Mouse (Mus musculus) small intestine, adult 10 weeks (tissue): Measurements from ENCODE around the gene Lpcat4. TPM values are rescaled to one million over a fixed set of nuclear protein-coding genes. Genes with fewer than 3 reads are reported as not detected.

Experiments used
- polyA plus RNA-seq: library from polyadenylated mRNA; stranded (reverse); fragments of 350-450 nt; fragmentation: Illumina TruSeq; extraction: RNeasy Lipid Tissue Mini Kit (QIAGEN cat#74804); gene quantifications from one replicate; pipeline ENCODE4 v1.2.3, GENCODE M21; 2014; ENCODE audit warnings: low replicate concordance

Gene Lpcat4
- not detected for polyA plus RNA-seq

DNA sequence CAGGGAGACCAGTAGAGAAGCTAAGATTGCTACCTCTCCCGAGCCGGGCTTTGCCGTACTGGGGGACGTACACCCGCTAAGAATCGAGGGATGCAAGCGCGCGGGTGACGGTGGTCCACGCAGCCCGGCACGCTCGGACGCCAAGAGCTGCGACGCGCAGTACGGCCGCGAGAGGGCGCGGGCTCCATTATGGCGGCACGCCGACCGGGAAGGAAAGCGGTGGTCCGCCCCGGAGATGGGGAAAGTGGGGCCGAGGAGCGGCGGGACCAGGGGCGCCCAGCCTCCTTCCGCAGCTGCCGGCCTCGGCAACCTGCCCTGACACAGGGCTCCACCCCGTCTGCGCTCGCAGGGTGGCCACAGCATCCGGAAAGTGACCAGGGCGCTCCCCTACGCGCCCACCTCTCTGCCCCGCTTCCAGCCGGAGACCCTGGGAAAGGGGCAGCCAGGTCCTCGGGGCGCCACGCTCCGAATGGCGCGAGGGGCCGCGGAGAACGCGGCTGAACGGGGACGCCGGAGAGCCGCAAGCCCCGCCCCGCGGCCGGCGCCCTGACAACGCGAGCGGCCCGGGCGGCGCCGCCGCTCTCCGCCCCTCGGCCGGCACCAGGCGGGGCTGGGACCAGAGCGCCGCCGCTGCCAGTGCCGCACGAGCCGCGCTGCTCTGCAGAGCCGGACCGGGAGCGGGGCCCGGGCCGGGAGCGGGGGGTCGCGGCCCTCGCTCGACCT is at the start of gene Lpcat4:
Gene Lpcat4 (plus strand): TSS at position 257 of the 723 bp plus-strand sequence.

GRCm38 (mm10) chr2:112259241-112259962 is 20.1 kb downstream of the Lpcat4 start, which contains the start of gene Nutm1:
Gene Nutm1 (minus strand): TSS chr2:112259291.

GRCm38 (mm10) chr2:112261748-112262653 is 22.7 kb downstream of the Lpcat4 start, which contains the start of gene Nop10:
Gene Nop10 (plus strand): TSS chr2:112261926.

GRCm38 (mm10) chr2:112265448-112266241 is 26.4 kb downstream of the Lpcat4 start, which contains the start of gene Slc12a6:
Gene Slc12a6 (plus strand): TSS chr2:112265825.

DNA sequence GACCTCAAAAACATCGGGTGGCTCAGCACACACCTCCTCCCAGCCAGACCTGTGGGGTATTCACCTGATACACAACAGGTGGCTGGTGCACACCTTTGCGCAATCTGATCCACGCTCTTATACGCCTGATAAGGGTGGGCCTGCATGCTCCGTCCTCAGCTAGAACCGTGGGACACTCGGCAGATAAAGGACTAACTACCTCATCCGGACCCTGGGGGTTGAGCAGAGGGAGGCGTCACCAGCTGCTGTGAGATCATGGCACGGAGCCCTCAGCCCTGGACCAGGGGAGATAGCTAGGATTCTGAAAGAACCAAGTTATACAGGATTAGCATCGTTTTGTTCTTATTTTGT is 26.9 kb downstream of the Lpcat4 start, which contains the start of gene Gm21985:
Gene Gm21985 (plus strand): TSS at position 73 of the 351 bp plus-strand sequence.

Other genes starting within 250 kb of the Lpcat4 start
- gene Olfr1309, start 249.2 kb upstream of the Lpcat4 start, polyA plus RNA-seq, result not detected
- gene Olfr1310, start 226.8 kb upstream of the Lpcat4 start, polyA plus RNA-seq, result not detected
- not detected for gene Olfr1311, start 215.1 kb upstream of the Lpcat4 start, polyA plus RNA-seq
- not detected for gene Olfr1312, start 189.2 kb upstream of the Lpcat4 start, polyA plus RNA-seq
- gene Olfr1313, start 161.6 kb upstream of the Lpcat4 start, polyA plus RNA-seq, result not detected
- gene Olfr1314, start 142.7 kb upstream of the Lpcat4 start, polyA plus RNA-seq, result not detected
- not detected for gene Olfr1315-ps1, start 124.0 kb upstream of the Lpcat4 start, polyA plus RNA-seq
- gene Olfr1316, start 104.5 kb upstream of the Lpcat4 start, polyA plus RNA-seq, result not detected
- not detected for gene Olfr1317, start 99.1 kb upstream of the Lpcat4 start, polyA plus RNA-seq
- gene Olfr1318, start 85.3 kb upstream of the Lpcat4 start, polyA plus RNA-seq, result not detected
- gene Nutm1, start 19.8 kb downstream of the Lpcat4 start, polyA plus RNA-seq, result not detected
- 12.3 TPM for gene Nop10, start 22.5 kb downstream of the Lpcat4 start, polyA plus RNA-seq
- gene Slc12a6, start 26.4 kb downstream of the Lpcat4 start, polyA plus RNA-seq, result 97.3 TPM
- gene Gm21985, start 26.8 kb downstream of the Lpcat4 start, polyA plus RNA-seq, result not detected
- 53.2 TPM for gene Emc4, start 128.6 kb downstream of the Lpcat4 start, polyA plus RNA-seq
- 43.7 TPM for gene Katnbl1, start 139.7 kb downstream of the Lpcat4 start, polyA plus RNA-seq
- gene Emc7, start 215.5 kb downstream of the Lpcat4 start, polyA plus RNA-seq, result 31.0 TPM
- not detected for gene Chrm5, start 241.3 kb downstream of the Lpcat4 start, polyA plus RNA-seq